ENCODE assay signal across 8 mouse cellular contexts in genomic region chr6:97147755-97148382, GRCm38 (mm10). TPM values are rescaled to one million over a fixed set of nuclear protein-coding genes. Genes with fewer than 3 reads are reported as not detected.
A peak's percentile ranks its signal among the peaks of the same experiment; 100 is the strongest.
DNase-seq lines count a peak whose midpoint lies in the region; ATAC-seq lines count a peak whose summit lies in the region.

No protein-coding gene starts in this region.

- ATAC-seq in embryonic facial prominence, embryonic 12.5 days (ENCODE audit: insufficient number of reproducible peaks, insufficient read depth, low FRiP score, low TSS enrichment): no peak
- no peak for ATAC-seq in kidney, embryonic 14.5 days (ENCODE audit: low FRiP score, low TSS enrichment)
- no peak for ATAC-seq in liver, embryonic 12.5 days

- no peaks in the 10 kb centered on the region for H3K36me3 ChIP-seq in embryonic facial prominence, embryonic 12.5 days
- no peaks in the 10 kb centered on the region; the same call in 1 of the 2 replicates for H3K36me3 ChIP-seq in kidney, embryonic 14.5 days (ENCODE audit: control insufficient read depth, insufficient read depth, low read length)
- H3K36me3 ChIP-seq in liver, embryonic 12.5 days: peaks cover 5% of the 10 kb centered on the region; the same call in 1 of the 2 replicates

- peaks cover 18% of the 10 kb centered on the region for H3K4me1 ChIP-seq in embryonic facial prominence, embryonic 12.5 days
- H3K4me1 ChIP-seq in kidney, embryonic 14.5 days (ENCODE audit: control insufficient read depth, insufficient read depth, low read length): peaks cover 12% of the 10 kb centered on the region; the same call in 1 of the 2 replicates
- H3K4me1 ChIP-seq in liver, embryonic 12.5 days: peaks cover 24% of the 10 kb centered on the region

- 14% methylated on average over 18 of the region's 18 CpGs for WGBS in embryonic facial prominence, embryonic 12.5 days
- 16% methylated on average over 18 of the region's 18 CpGs for WGBS in kidney, embryonic 14.5 days
- 39% methylated on average over 18 of the region's 18 CpGs for WGBS in liver, embryonic 12.5 days (ENCODE audit: insufficient replicate concordance)

- H3K9ac ChIP-seq in embryonic facial prominence, embryonic 12.5 days: peak overlapping the region; percentile 64; the same call in 1 of the 2 replicates
- peak overlapping the region; percentile 91 for H3K9ac ChIP-seq in kidney, embryonic 14.5 days (ENCODE audit: low read depth, low read length)
- H3K9ac ChIP-seq in liver, embryonic 12.5 days: peak overlapping the region; percentile 86

- H3K4me3 ChIP-seq in embryonic facial prominence, embryonic 12.5 days: peak overlapping the region; percentile 56
- peak overlapping the region; percentile 75 for H3K4me3 ChIP-seq in kidney, embryonic 14.5 days (ENCODE audit: low read length)
- peak overlapping the region; percentile 73 for H3K4me3 ChIP-seq in liver, embryonic 12.5 days

- DNase-seq in 416B (ENCODE audit: low read depth) (peak; percentile 18), R1 (ENCODE audit: low read depth, low spot score) (peak; percentile 27)
- peak; percentile 24 for DNase-seq in heart, adult 8-10 months (ENCODE audit: low spot score)
- peak; percentile 32 for DNase-seq in neural tube, embryonic 10.5 days (ENCODE audit: extremely low spot score, low spot score)
- DNase-seq in T-cell, adult 2 months (ENCODE audit: low spot score): no peak

- H3K4me2 ChIP-seq in embryonic facial prominence, embryonic 12.5 days (replicated peaks): peak overlapping the region; percentile 87
- H3K4me2 ChIP-seq in kidney, embryonic 14.5 days (replicated peaks; ENCODE audit: low read depth, low read length): peak overlapping the region; percentile 98
- H3K4me2 ChIP-seq in liver, embryonic 12.5 days: peak overlapping the region; percentile 98

- peak overlapping the region; percentile 14; the same call in 1 of the 2 replicates for H3K27ac ChIP-seq in embryonic facial prominence, embryonic 12.5 days
- H3K27ac ChIP-seq in kidney, embryonic 14.5 days (ENCODE audit: low read depth, low read length): no peak overlapping the region
- H3K27ac ChIP-seq in liver, embryonic 12.5 days: no peak overlapping the region

- no peaks in the 10 kb centered on the region for H3K9me3 ChIP-seq in embryonic facial prominence, embryonic 12.5 days
- H3K9me3 ChIP-seq in kidney, embryonic 14.5 days (ENCODE audit: control insufficient read depth, low read length): no peaks in the 10 kb centered on the region
- H3K9me3 ChIP-seq in liver, embryonic 12.5 days (replicated peaks): no peaks in the 10 kb centered on the region

- no peaks in the 10 kb centered on the region for H3K27me3 ChIP-seq in embryonic facial prominence, embryonic 12.5 days
- no peaks in the 10 kb centered on the region for H3K27me3 ChIP-seq in kidney, embryonic 14.5 days (ENCODE audit: control insufficient read depth, insufficient read depth, low read length)
- H3K27me3 ChIP-seq in liver, embryonic 12.5 days (replicated peaks): no peaks in the 10 kb centered on the region

RNA-seq across cellular contexts. Expression of gene Eogt, which starts 1.1 kb away (rescaled TPM):
- 9.5 and 10.0 TPM in 2 replicates for polyA plus RNA-seq in embryonic facial prominence, embryonic 12.5 days (2016; fragmentation: Nextera tagmentation; extraction: Ambion mirVana)
- total RNA-seq in heart, adult 8-10 months (2022): 10 to 100 TPM; 11.2 to 13.1 (median 12.1) TPM
- polyA plus RNA-seq in kidney, embryonic 14.5 days (2014; fragmentation: Nextera tagmentation; extraction: Ambion mirVana): 7.0 and 18.0 TPM in 2 replicates
- 2.9 and 3.7 TPM in 2 replicates for polyA plus RNA-seq in liver, embryonic 12.5 days (2016; fragmentation: Nextera tagmentation; extraction: Ambion mirVana)

RNA-seq across cellular contexts. Expression of gene Tmf1, which starts 31.1 kb away (rescaled TPM):
- polyA plus RNA-seq in embryonic facial prominence, embryonic 12.5 days (2016; fragmentation: Nextera tagmentation; extraction: Ambion mirVana): 35.7 TPM in 2 replicates
- total RNA-seq in heart, adult 8-10 months (2022): 10 to 100 TPM; 36.6 to 42.0 (median 41.6) TPM
- 33.6 and 36.7 TPM in 2 replicates for polyA plus RNA-seq in kidney, embryonic 14.5 days (2014; fragmentation: Nextera tagmentation; extraction: Ambion mirVana)
- 19.6 and 19.9 TPM in 2 replicates for polyA plus RNA-seq in liver, embryonic 12.5 days (2016; fragmentation: Nextera tagmentation; extraction: Ambion mirVana)

RNA-seq across cellular contexts. Expression of gene Uba3, which starts 57.6 kb away (rescaled TPM):
- polyA plus RNA-seq in embryonic facial prominence, embryonic 12.5 days (2016; fragmentation: Nextera tagmentation; extraction: Ambion mirVana): 97.0 and 97.8 TPM in 2 replicates
- 10 to 100 TPM; 50.7 to 59.2 (median 54.2) TPM for total RNA-seq in heart, adult 8-10 months (2022)
- 86.5 and 89.9 TPM in 2 replicates for polyA plus RNA-seq in kidney, embryonic 14.5 days (2014; fragmentation: Nextera tagmentation; extraction: Ambion mirVana)
- 39.9 and 40.7 TPM in 2 replicates for polyA plus RNA-seq in liver, embryonic 12.5 days (2016; fragmentation: Nextera tagmentation; extraction: Ambion mirVana)
